Mouse (Mus musculus): ENCODE results near the gene Gm37419. TPM values are rescaled to one million over a fixed set of nuclear protein-coding genes. Genes with fewer than 3 reads are reported as not detected.

Gm37419 gene
- polyA plus RNA-seq, 1 experiment from 2014 or later, result not detected

GRCm38 (mm10) chr16:24014378-24014777 lies 26.1 kb downstream of the Gm37419 start:
- 67% methylated on average over 3 of the region's 3 CpGs for WGBS
- no peak overlapping the region for H3K9ac ChIP-seq (replicated peaks; ENCODE audit: low read depth, low read length)
- no peaks in the 10 kb centered on the region for H3K27me3 ChIP-seq (ENCODE audit: control insufficient read depth, insufficient read depth, low read length)
- no peaks in the 10 kb centered on the region for H3K4me1 ChIP-seq (ENCODE audit: control insufficient read depth, insufficient read depth, low read length)
- H3K36me3 ChIP-seq (ENCODE audit: control insufficient read depth, insufficient read depth, low read length), result no peaks in the 10 kb centered on the region
- H3K4me2 ChIP-seq (replicated peaks; ENCODE audit: low read depth, low read length), result no peak overlapping the region
- no peaks in the 10 kb centered on the region for H3K9me3 ChIP-seq (ENCODE audit: control insufficient read depth, low read depth, low read length)
- no peak overlapping the region for H3K27ac ChIP-seq (ENCODE audit: low read length)
- no peak for ATAC-seq (ENCODE audit: insufficient number of reproducible peaks, insufficient read depth, low FRiP score, low read depth)
- H3K4me3 ChIP-seq (ENCODE audit: low read depth, low read length), result no peak overlapping the region

- no peaks in the 10 kb centered on the region for H3K9me3 ChIP-seq (ENCODE audit: control insufficient read depth, low read depth, low read length)
- no peak overlapping the region for H3K4me3 ChIP-seq (ENCODE audit: low read depth, low read length)
- ATAC-seq (ENCODE audit: insufficient number of reproducible peaks, insufficient read depth, low FRiP score, low read depth), result no peak
- H3K4me1 ChIP-seq (ENCODE audit: control insufficient read depth, insufficient read depth, low read length), result no peaks in the 10 kb centered on the region
- H3K9ac ChIP-seq (replicated peaks; ENCODE audit: low read depth, low read length), result no peak overlapping the region
- H3K4me2 ChIP-seq (replicated peaks; ENCODE audit: low read depth, low read length), result no peak overlapping the region
- H3K27me3 ChIP-seq (ENCODE audit: control insufficient read depth, insufficient read depth, low read length), result no peaks in the 10 kb centered on the region
- 63% methylated on average over 6 of the region's 6 CpGs for WGBS
- no peaks in the 10 kb centered on the region for H3K36me3 ChIP-seq (ENCODE audit: control insufficient read depth, insufficient read depth, low read length)
- H3K27ac ChIP-seq (ENCODE audit: low read length), result no peak overlapping the region
Measured at GRCm38 (mm10) chr16:24016273-24016672, 28.0 kb downstream of the Gm37419 start.

- H3K27ac ChIP-seq (ENCODE audit: low read length), result no peak overlapping the region
- WGBS, result 76% methylated on average over 5 of the region's 5 CpGs
- no peak overlapping the region for H3K4me2 ChIP-seq (replicated peaks; ENCODE audit: low read depth, low read length)
- no peak for ATAC-seq (ENCODE audit: insufficient number of reproducible peaks, insufficient read depth, low FRiP score, low read depth)
- H3K27me3 ChIP-seq (ENCODE audit: control insufficient read depth, insufficient read depth, low read length), result no peaks in the 10 kb centered on the region
- H3K36me3 ChIP-seq (ENCODE audit: control insufficient read depth, insufficient read depth, low read length), result no peaks in the 10 kb centered on the region
- no peaks in the 10 kb centered on the region for H3K4me1 ChIP-seq (ENCODE audit: control insufficient read depth, insufficient read depth, low read length)
- no peak overlapping the region for H3K4me3 ChIP-seq (ENCODE audit: low read depth, low read length)
- H3K9me3 ChIP-seq (ENCODE audit: control insufficient read depth, low read depth, low read length), result no peaks in the 10 kb centered on the region
- H3K9ac ChIP-seq (replicated peaks; ENCODE audit: low read depth, low read length), result no peak overlapping the region
Measured at GRCm38 (mm10) chr16:24016742-24017141, 28.5 kb downstream of the Gm37419 start.

GRCm38 (mm10) chr16:24021722-24022121 lies 33.4 kb downstream of the Gm37419 start:
- Histone ChIP-seq H3K9ac (replicated peaks; ENCODE audit: low read depth, low read length) (no peak overlapping the region), H3K27me3 (ENCODE audit: control insufficient read depth, insufficient read depth, low read length) (no peaks in the 10 kb centered on the region), H3K27ac (ENCODE audit: low read length) (no peak overlapping the region), H3K4me3 (ENCODE audit: low read depth, low read length) (no peak overlapping the region), H3K4me2 (replicated peaks; ENCODE audit: low read depth, low read length) (no peak overlapping the region), H3K36me3 (ENCODE audit: control insufficient read depth, insufficient read depth, low read length) (no peaks in the 10 kb centered on the region), H3K9me3 (ENCODE audit: control insufficient read depth, low read depth, low read length) (no peaks in the 10 kb centered on the region), H3K4me1 (ENCODE audit: control insufficient read depth, insufficient read depth, low read length) (no peaks in the 10 kb centered on the region)
- 52% methylated on average over 1 of the region's 1 CpGs for WGBS
- no peak for ATAC-seq (ENCODE audit: insufficient number of reproducible peaks, insufficient read depth, low FRiP score, low read depth)

GRCm38 (mm10) chr16:24022605-24023004 lies 34.3 kb downstream of the Gm37419 start:
- no peak for ATAC-seq (ENCODE audit: insufficient number of reproducible peaks, insufficient read depth, low FRiP score, low read depth)
- 76% methylated on average over 4 of the region's 4 CpGs for WGBS

GRCm38 (mm10) chr16:24025442-24025841 lies 37.2 kb downstream of the Gm37419 start:
- no peak overlapping the region for H3K27ac ChIP-seq (ENCODE audit: low read length)
- H3K4me2 ChIP-seq (replicated peaks; ENCODE audit: low read depth, low read length), result no peak overlapping the region
- no peak overlapping the region for H3K9ac ChIP-seq (replicated peaks; ENCODE audit: low read depth, low read length)
- no peak for ATAC-seq (ENCODE audit: insufficient number of reproducible peaks, insufficient read depth, low FRiP score, low read depth)
- no peaks in the 10 kb centered on the region for H3K27me3 ChIP-seq (ENCODE audit: control insufficient read depth, insufficient read depth, low read length)
- H3K4me1 ChIP-seq (ENCODE audit: control insufficient read depth, insufficient read depth, low read length), result no peaks in the 10 kb centered on the region
- no peaks in the 10 kb centered on the region for H3K9me3 ChIP-seq (ENCODE audit: control insufficient read depth, low read depth, low read length)
- 69% methylated on average over 7 of the region's 7 CpGs for WGBS
- no peak overlapping the region for H3K4me3 ChIP-seq (ENCODE audit: low read depth, low read length)
- no peaks in the 10 kb centered on the region for H3K36me3 ChIP-seq (ENCODE audit: control insufficient read depth, insufficient read depth, low read length)

More at GRCm38 (mm10) chr16:24022605-24023004, 34.3 kb downstream of the Gm37419 start:
- H3K9ac ChIP-seq (replicated peaks; ENCODE audit: low read depth, low read length), result no peak overlapping the region
- no peaks in the 10 kb centered on the region for H3K9me3 ChIP-seq (ENCODE audit: control insufficient read depth, low read depth, low read length)
- H3K27ac ChIP-seq (ENCODE audit: low read length), result no peak overlapping the region
- H3K27me3 ChIP-seq (ENCODE audit: control insufficient read depth, insufficient read depth, low read length), result no peaks in the 10 kb centered on the region
- no peaks in the 10 kb centered on the region for H3K36me3 ChIP-seq (ENCODE audit: control insufficient read depth, insufficient read depth, low read length)
- no peak overlapping the region for H3K4me3 ChIP-seq (ENCODE audit: low read depth, low read length)
- H3K4me2 ChIP-seq (replicated peaks; ENCODE audit: low read depth, low read length), result no peak overlapping the region
- no peaks in the 10 kb centered on the region for H3K4me1 ChIP-seq (ENCODE audit: control insufficient read depth, insufficient read depth, low read length)

GRCm38 (mm10) chr16:24029965-24030672 lies 41.8 kb downstream of the Gm37419 start:
- no peak overlapping the region for H3K4me3 ChIP-seq (ENCODE audit: low read depth, low read length)
- no peaks in the 10 kb centered on the region for H3K9me3 ChIP-seq (ENCODE audit: control insufficient read depth, low read depth, low read length)
- no peak overlapping the region for H3K9ac ChIP-seq (replicated peaks; ENCODE audit: low read depth, low read length)
- ATAC-seq (ENCODE audit: insufficient number of reproducible peaks, insufficient read depth, low FRiP score, low read depth), result peak; percentile 56; the same call in 1 of the 2 replicates
- WGBS, result 50% methylated on average over 2 of the region's 2 CpGs
- no peak overlapping the region for H3K4me2 ChIP-seq (replicated peaks; ENCODE audit: low read depth, low read length)
- H3K27ac ChIP-seq (ENCODE audit: low read length), result no peak overlapping the region
- H3K27me3 ChIP-seq (ENCODE audit: control insufficient read depth, insufficient read depth, low read length), result no peaks in the 10 kb centered on the region
- H3K36me3 ChIP-seq (ENCODE audit: control insufficient read depth, insufficient read depth, low read length), result no peaks in the 10 kb centered on the region
- H3K4me1 ChIP-seq (ENCODE audit: control insufficient read depth, insufficient read depth, low read length), result no peaks in the 10 kb centered on the region

- ATAC-seq (ENCODE audit: insufficient number of reproducible peaks, insufficient read depth, low FRiP score, low read depth), result no peak
- Histone ChIP-seq H3K9me3 (ENCODE audit: control insufficient read depth, low read depth, low read length) (no peaks in the 10 kb centered on the region), H3K9ac (replicated peaks; ENCODE audit: low read depth, low read length) (no peak overlapping the region), H3K27ac (ENCODE audit: low read length) (no peak overlapping the region), H3K4me3 (ENCODE audit: low read depth, low read length) (no peak overlapping the region), H3K4me1 (ENCODE audit: control insufficient read depth, insufficient read depth, low read length) (no peaks in the 10 kb centered on the region), H3K4me2 (replicated peaks; ENCODE audit: low read depth, low read length) (no peak overlapping the region), H3K36me3 (ENCODE audit: control insufficient read depth, insufficient read depth, low read length) (no peaks in the 10 kb centered on the region), H3K27me3 (ENCODE audit: control insufficient read depth, insufficient read depth, low read length) (no peaks in the 10 kb centered on the region)
- WGBS, result 93% methylated on average over 5 of the region's 5 CpGs
Measured at GRCm38 (mm10) chr16:24033259-24033658, 45.0 kb downstream of the Gm37419 start.

GRCm38 (mm10) chr16:24034450-24034849 lies 46.2 kb downstream of the Gm37419 start:
- no peak overlapping the region for H3K4me3 ChIP-seq (ENCODE audit: low read depth, low read length)
- H3K4me1 ChIP-seq (ENCODE audit: control insufficient read depth, insufficient read depth, low read length), result no peaks in the 10 kb centered on the region
- no peak overlapping the region for H3K27ac ChIP-seq (ENCODE audit: low read length)
- ATAC-seq (ENCODE audit: insufficient number of reproducible peaks, insufficient read depth, low FRiP score, low read depth), result no peak
- H3K9ac ChIP-seq (replicated peaks; ENCODE audit: low read depth, low read length), result no peak overlapping the region
- H3K36me3 ChIP-seq (ENCODE audit: control insufficient read depth, insufficient read depth, low read length), result no peaks in the 10 kb centered on the region
- no peak overlapping the region for H3K4me2 ChIP-seq (replicated peaks; ENCODE audit: low read depth, low read length)
- 43% methylated on average over 2 of the region's 2 CpGs for WGBS
- no peaks in the 10 kb centered on the region for H3K27me3 ChIP-seq (ENCODE audit: control insufficient read depth, insufficient read depth, low read length)
- H3K9me3 ChIP-seq (ENCODE audit: control insufficient read depth, low read depth, low read length), result no peaks in the 10 kb centered on the region

Measured in stomach, embryonic 14.5 days (tissue).